Mouse (Mus musculus) cerebellum, adult 11 months (tissue): ENCODE measurements around the gene Shld2.

Experiments used
- DNase-seq: peaks from one replicate; pipeline ENCODE4 v3.0.0; 2022

Gene Shld2

GRCm38 (mm10) chr14:34310234-34310965, at the start of gene Shld2, which contains the start of gene Glud1:
TSS of gene Shld2 (minus strand) at chr14:34310493.
TSS of gene Glud1 (plus strand) at chr14:34310727.
- peak; percentile 96 for DNase-seq

GRCm38 (mm10) chr14:34359676-34360244, 49.5 kb upstream of the Shld2 start:
- no peak for DNase-seq

- no peak for DNase-seq
Observed at GRCm38 (mm10) chr14:34357671-34358455, 47.6 kb upstream of the Shld2 start.

GRCm38 (mm10) chr14:34355301-34355700, 45.0 kb upstream of the Shld2 start, which contains the start of gene Fam25c:
TSS of gene Fam25c (minus strand) at chr14:34355433.
- DNase-seq = no peak

GRCm38 (mm10) chr14:34354456-34354855, 44.2 kb upstream of the Shld2 start:
- DNase-seq = no peak

- no peak for DNase-seq
Observed at GRCm38 (mm10) chr14:34353326-34353725, 43.0 kb upstream of the Shld2 start.

GRCm38 (mm10) chr14:34352523-34352922, 42.2 kb upstream of the Shld2 start:
- no peak for DNase-seq

- DNase-seq = no peak
Observed at GRCm38 (mm10) chr14:34351660-34352059, 41.4 kb upstream of the Shld2 start.

GRCm38 (mm10) chr14:34349007-34349406, 38.7 kb upstream of the Shld2 start:
- no peak for DNase-seq

- DNase-seq = no peak
Observed at GRCm38 (mm10) chr14:34348301-34348700, 38.0 kb upstream of the Shld2 start.

GRCm38 (mm10) chr14:34347084-34347483, 36.8 kb upstream of the Shld2 start:
- DNase-seq = no peak

- DNase-seq = no peak
Observed at GRCm38 (mm10) chr14:34345771-34346566, 35.7 kb upstream of the Shld2 start.

GRCm38 (mm10) chr14:34344361-34344760, 34.1 kb upstream of the Shld2 start:
- DNase-seq = no peak

- no peak for DNase-seq
Observed at GRCm38 (mm10) chr14:34343078-34343477, 32.8 kb upstream of the Shld2 start.

- DNase-seq = no peak
Observed at GRCm38 (mm10) chr14:34341993-34342392, 31.7 kb upstream of the Shld2 start.

GRCm38 (mm10) chr14:34339446-34339845, 29.2 kb upstream of the Shld2 start:
- DNase-seq = no peak

- no peak for DNase-seq
Observed at GRCm38 (mm10) chr14:34332476-34332875, 22.2 kb upstream of the Shld2 start.

- DNase-seq = no peak
Observed at GRCm38 (mm10) chr14:34331886-34332285, 21.6 kb upstream of the Shld2 start.

GRCm38 (mm10) chr14:34330657-34331158, 20.4 kb upstream of the Shld2 start:
- no peak for DNase-seq

- DNase-seq = no peak
Observed at GRCm38 (mm10) chr14:34327618-34328017, 17.3 kb upstream of the Shld2 start.

GRCm38 (mm10) chr14:34326606-34327005, 16.3 kb upstream of the Shld2 start:
- DNase-seq = no peak

- no peak for DNase-seq
Observed at GRCm38 (mm10) chr14:34323576-34324085, 13.3 kb upstream of the Shld2 start.
